Mouse (Mus musculus) forebrain, embryonic 11.5 days (tissue): Measurements from ENCODE around the gene Elp4. TPM values are rescaled to one million over a fixed set of nuclear protein-coding genes. Genes with fewer than 3 reads are reported as not detected.

Experiments used
- ATAC-seq: fragments of 200-750 bp; cut with Nextera tagmentation; replicated peaks from 2 replicates; pipeline ENCODE4 v1.8.0; 2017; ENCODE audit warnings: moderate TSS enrichment; ENCODE audit not compliant: low FRiP score
- DNase-seq: peaks from one replicate; pipeline ENCODE4 v3.0.0-alpha.2; 2017; ENCODE audit warnings: low spot score
- H3K27ac ChIP-seq: fragments of 300-500 bp; sonication (generic); 2 replicates; pipeline ENCODE4 v1.5.1; 2014; ENCODE audit warnings: low read depth, low read length
- H3K27me3 ChIP-seq: fragments of 300-500 bp; sonication (generic); 2 replicates; pipeline ENCODE4 v1.6.1; 2014; ENCODE audit warnings: mild to moderate bottlenecking, low read length, mixed read lengths; ENCODE audit not compliant: control insufficient read depth, insufficient read depth
- H3K36me3 ChIP-seq: fragments of 300-500 bp; sonication (generic); 2 replicates; pipeline ENCODE4 v1.6.1; 2014; ENCODE audit warnings: mild to moderate bottlenecking, low read length, moderate library complexity, mixed read lengths; ENCODE audit not compliant: control insufficient read depth, insufficient read depth
- H3K4me1 ChIP-seq: fragments of 300-500 bp; sonication (generic); replicated peaks from 2 replicates; pipeline ENCODE4 v1.6.1; 2014; ENCODE audit warnings: low read length, mixed read lengths; ENCODE audit not compliant: control insufficient read depth, insufficient read depth
- H3K4me2 ChIP-seq: fragments of 300-500 bp; sonication (generic); 2 replicates; pipeline ENCODE4 v1.6.1; 2014; ENCODE audit warnings: low read depth, mild to moderate bottlenecking, low read length, moderate library complexity, mixed read lengths; ENCODE audit not compliant: severe bottlenecking
- H3K4me3 ChIP-seq: fragments of 300-500 bp; sonication (generic); 2 replicates; pipeline ENCODE4 v1.5.1; 2014; ENCODE audit warnings: low read depth, low read length
- H3K9ac ChIP-seq: fragments of 300-500 bp; sonication (generic); 2 replicates; pipeline ENCODE4 v1.6.1; 2014; ENCODE audit warnings: low read length
- H3K9me3 ChIP-seq: fragments of 300-500 bp; sonication (generic); 2 replicates; pipeline ENCODE4 v1.6.1; 2016; ENCODE audit warnings: low read length, mixed read lengths; ENCODE audit not compliant: control insufficient read depth
- WGBS: fragments of 180-500 bp; shearing (Covaris S2); extraction: QIAGEN DNeasy Blood & Tissue Kit; methylation state at CpG from one replicate; pipeline ENCODE4 v1.1.7; 2014; 5-methylcytosine and 5-hydroxymethylcytosine counted together
- polyA plus RNA-seq: library from polyadenylated mRNA; unstranded; fragments of >200 nt; fragmentation: Nextera tagmentation; extraction: Ambion mirVana; gene quantifications from 2 replicates; pipeline ENCODE4 v1.2.1, GENCODE M21; 2014

The Elp4 gene
- polyA plus RNA-seq, 1 experiment from 2014 or later, result 69.4 TPM

DNA sequence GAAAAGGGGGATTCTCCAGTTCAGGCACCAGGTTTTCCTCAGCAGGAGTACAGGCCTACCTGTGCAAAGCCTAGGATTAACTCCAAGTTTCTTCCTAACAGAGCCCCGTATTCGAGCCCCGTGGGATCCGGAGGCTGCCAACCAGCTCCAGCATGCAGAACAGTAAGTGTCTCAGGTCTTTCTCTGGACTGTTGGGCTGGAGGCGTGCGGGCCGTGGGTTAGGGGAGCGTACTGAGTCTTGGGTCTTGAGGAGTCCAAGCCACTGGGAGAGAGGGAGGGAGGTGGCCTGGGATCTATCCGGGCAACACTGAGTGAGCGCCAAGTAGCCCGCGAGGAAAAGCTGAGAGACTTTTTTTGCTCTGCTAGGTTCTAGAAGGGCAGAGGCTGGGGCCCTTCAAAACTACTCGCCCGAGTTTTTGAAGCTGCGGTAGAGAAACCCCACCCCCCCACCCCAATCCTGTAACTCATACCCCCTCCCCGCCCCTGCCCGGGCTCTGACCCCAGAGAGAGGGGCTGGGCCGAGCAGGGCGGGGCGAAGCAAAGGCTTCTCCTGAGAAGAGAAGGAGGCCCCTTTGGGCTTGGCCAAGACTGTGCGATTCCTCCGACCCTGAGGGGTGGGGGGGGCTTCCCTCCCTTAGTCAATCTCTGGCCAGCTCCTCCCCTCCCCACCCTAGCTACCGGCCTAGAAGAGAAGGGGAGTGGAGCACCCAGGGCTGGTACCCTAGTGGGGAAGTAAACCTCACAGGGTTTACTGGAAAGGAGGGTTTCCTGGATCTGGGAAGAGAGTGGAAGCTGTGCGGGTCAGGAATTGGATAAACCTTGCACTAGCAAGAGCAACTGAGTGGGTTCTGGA, 224.0 kb downstream of the Elp4 start:
- H3K4me3 ChIP-seq, result peak overlapping the region; percentile 84
- H3K36me3 ChIP-seq, result peaks cover 4% of the 10 kb centered on the region
- peak overlapping the region; percentile 93 for H3K4me2 ChIP-seq
- H3K4me1 ChIP-seq, result peaks cover 19% of the 10 kb centered on the region
- DNase-seq (peak; percentile 84), ATAC-seq (peak; percentile 87)
- H3K27me3 ChIP-seq, result peaks cover 14% of the 10 kb centered on the region
- peak overlapping the region; percentile 98 for H3K9ac ChIP-seq
- WGBS, result 1% methylated on average over 23 of the region's 24 CpGs
- H3K27ac ChIP-seq, result peak overlapping the region; percentile 86
- no peaks in the 10 kb centered on the region for H3K9me3 ChIP-seq

DNA sequence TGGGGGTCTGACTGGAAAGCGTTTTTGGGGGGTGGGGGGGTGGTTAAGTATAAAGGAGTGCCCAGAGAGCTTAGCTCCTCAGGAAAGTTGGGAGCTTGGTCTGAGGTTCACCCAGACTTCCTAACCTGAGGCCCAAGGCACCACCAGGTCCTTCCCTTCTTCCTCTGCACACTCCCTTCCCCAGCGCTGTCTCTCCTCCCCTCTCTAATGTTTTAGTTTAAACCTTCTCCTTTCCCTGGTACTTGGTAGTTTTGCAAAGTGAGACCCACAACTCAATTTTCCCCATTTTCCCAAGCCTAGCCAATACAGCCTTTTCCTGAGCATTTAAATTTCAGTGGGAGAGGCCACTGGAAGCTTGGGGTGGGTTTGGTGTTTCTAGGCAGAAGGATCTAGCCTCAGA, 225.0 kb downstream of the Elp4 start:
- peaks cover 8% of the 10 kb centered on the region; the same call in 1 of the 2 replicates for H3K27me3 ChIP-seq
- H3K27ac ChIP-seq, result peak overlapping the region; percentile 86
- H3K4me3 ChIP-seq, result peak overlapping the region; percentile 84
- peaks cover 22% of the 10 kb centered on the region for H3K4me1 ChIP-seq
- ATAC-seq, result no peak
- H3K9me3 ChIP-seq, result no peaks in the 10 kb centered on the region
- H3K36me3 ChIP-seq, result no peaks in the 10 kb centered on the region
- peak; percentile 52 for DNase-seq
- WGBS, result 0% methylated on average over 2 of the region's 2 CpGs
- peak overlapping the region; percentile 93 for H3K4me2 ChIP-seq
- H3K9ac ChIP-seq, result peak overlapping the region; percentile 98

DNA sequence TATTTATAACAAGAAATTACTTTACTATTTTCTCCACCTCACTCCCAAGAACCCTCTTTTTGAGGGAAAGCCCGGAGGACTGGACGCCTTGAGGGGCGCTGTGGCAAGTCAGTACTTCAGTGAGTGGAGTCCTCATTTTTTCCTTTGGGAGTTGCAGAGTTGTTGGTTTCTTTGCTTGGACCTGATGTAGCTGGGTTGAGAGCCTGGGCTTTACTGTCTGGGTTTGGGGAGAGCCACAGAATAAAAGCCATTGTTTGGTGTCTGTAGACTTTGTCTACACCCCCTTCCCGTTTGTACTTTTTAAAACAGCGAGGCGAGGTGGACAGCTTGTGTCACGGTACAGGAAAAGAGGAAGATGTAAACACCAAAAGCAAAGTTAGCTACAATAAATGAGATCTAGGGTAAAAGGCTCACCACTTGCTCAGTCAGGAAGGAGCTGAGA, 225.5 kb downstream of the Elp4 start:
- Histone ChIP-seq H3K9ac (peak overlapping the region; percentile 98), H3K9me3 (no peaks in the 10 kb centered on the region), H3K27ac (peak overlapping the region; percentile 86), H3K4me1 (peaks cover 26% of the 10 kb centered on the region), H3K27me3 (peaks cover 8% of the 10 kb centered on the region; the same call in 1 of the 2 replicates), H3K4me3 (peak overlapping the region; percentile 84), H3K4me2 (peak overlapping the region; percentile 93), H3K36me3 (no peaks in the 10 kb centered on the region)
- DNase-seq (peak; percentile 53), ATAC-seq (no peak)
- under 1% methylated on average over 7 of the region's 7 CpGs for WGBS

DNA sequence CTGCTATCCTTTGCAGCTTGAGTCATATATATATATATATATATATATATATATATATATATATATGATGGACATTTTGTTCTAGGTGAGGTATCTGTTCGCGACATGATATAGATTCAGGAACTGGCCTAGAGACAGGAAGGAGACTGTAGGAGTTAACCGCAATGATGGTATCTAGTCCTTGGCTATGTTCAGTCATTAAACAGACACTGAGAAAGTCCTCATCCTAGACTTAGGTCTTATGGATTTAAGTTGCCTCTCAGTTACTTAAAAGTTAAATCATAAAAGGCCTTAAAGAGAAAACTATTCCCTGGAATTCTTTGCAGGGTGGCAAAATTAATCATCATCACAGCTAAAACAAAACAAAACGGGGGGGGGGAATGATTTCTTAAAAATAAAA, 226.1 kb downstream of the Elp4 start:
- Histone ChIP-seq H3K4me2 (peak overlapping the region; percentile 93), H3K4me1 (peaks cover 28% of the 10 kb centered on the region), H3K27me3 (peaks cover 12% of the 10 kb centered on the region), H3K4me3 (peak overlapping the region; percentile 84), H3K36me3 (no peaks in the 10 kb centered on the region), H3K9me3 (no peaks in the 10 kb centered on the region), H3K9ac (peak overlapping the region; percentile 98), H3K27ac (peak overlapping the region; percentile 95; the same call in 1 of the 2 replicates)
- ATAC-seq, result no peak
- DNase-seq, result no peak
- WGBS, result 4% methylated on average over 4 of the region's 4 CpGs

DNA sequence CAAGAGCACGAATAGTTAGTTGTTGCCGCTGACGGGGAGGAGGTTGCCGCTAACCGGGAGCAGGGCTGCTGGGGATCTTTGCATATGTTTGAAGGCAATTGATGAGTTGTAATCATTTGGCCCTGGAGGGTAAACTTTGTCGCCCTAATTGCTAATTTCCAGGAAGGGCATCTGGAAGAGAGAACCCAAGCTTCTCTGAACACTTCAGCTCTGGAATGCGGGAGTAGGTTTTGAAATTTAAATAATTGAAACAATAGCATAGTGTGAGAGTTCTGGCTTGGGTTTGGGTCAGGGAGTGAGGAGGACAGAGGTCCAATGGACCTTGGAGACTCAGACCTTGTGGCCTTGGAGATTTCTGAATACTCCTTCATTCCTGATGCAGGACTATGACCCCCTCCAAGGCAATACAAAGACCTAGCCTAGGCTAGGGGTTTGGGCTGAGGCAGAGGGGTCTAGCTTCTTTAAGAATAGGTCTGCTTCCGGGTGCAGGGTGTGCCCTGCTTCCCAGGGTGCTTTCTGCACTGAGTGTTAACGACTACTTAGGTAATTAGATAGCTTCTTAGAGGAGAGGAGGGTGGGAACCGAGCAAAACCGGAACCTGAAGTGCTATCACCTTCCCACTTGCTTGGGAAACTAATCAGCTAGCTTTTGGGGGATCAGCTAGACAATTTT, 226.8 kb downstream of the Elp4 start:
- Histone ChIP-seq H3K27me3 (peaks cover 15% of the 10 kb centered on the region), H3K9ac (peak overlapping the region; percentile 98), H3K4me1 (peaks cover 23% of the 10 kb centered on the region), H3K4me2 (peak overlapping the region; percentile 93), H3K9me3 (no peaks in the 10 kb centered on the region), H3K36me3 (no peaks in the 10 kb centered on the region), H3K4me3 (peak overlapping the region; percentile 84), H3K27ac (peak overlapping the region; percentile 95)
- ATAC-seq, result no peak
- WGBS, result 2% methylated on average over 11 of the region's 11 CpGs
- peak; percentile 56 for DNase-seq

DNA sequence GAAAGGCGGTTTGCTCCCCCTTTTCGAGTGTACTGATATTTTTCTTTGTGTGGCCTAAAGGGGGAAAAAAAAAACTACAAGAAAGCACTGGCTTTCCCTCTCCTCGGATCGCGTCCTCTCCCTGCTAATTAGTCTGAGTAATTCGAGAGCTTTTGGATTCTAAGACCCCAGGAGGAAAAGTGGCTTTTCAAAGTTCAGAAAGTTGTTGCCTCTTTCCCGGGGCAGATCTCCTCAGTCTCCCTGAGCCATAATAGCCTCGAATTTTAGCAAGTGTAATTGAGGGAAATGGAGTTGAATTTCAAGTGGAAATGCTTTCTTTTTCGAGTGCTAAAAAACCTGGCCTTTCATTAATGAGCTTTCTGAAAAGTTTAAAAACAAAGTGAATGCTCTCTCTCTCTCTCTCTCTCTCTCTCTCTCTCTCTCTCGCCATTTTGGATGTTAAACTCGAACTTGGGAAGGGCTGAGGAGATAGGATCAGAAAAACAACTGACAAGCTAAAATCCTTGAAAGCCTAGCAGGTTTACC, 227.4 kb downstream of the Elp4 start:
- DNase-seq (no peak), ATAC-seq (no peak)
- H3K27me3 ChIP-seq, result peaks cover 15% of the 10 kb centered on the region
- H3K9ac ChIP-seq, result peak overlapping the region; percentile 98
- H3K4me1 ChIP-seq, result peaks cover 23% of the 10 kb centered on the region
- H3K4me3 ChIP-seq, result peak overlapping the region; percentile 84
- H3K27ac ChIP-seq, result peak overlapping the region; percentile 95
- no peaks in the 10 kb centered on the region for H3K9me3 ChIP-seq
- H3K36me3 ChIP-seq, result no peaks in the 10 kb centered on the region
- H3K4me2 ChIP-seq, result peak overlapping the region; percentile 93
- 0% methylated on average over 11 of the region's 11 CpGs for WGBS

DNA sequence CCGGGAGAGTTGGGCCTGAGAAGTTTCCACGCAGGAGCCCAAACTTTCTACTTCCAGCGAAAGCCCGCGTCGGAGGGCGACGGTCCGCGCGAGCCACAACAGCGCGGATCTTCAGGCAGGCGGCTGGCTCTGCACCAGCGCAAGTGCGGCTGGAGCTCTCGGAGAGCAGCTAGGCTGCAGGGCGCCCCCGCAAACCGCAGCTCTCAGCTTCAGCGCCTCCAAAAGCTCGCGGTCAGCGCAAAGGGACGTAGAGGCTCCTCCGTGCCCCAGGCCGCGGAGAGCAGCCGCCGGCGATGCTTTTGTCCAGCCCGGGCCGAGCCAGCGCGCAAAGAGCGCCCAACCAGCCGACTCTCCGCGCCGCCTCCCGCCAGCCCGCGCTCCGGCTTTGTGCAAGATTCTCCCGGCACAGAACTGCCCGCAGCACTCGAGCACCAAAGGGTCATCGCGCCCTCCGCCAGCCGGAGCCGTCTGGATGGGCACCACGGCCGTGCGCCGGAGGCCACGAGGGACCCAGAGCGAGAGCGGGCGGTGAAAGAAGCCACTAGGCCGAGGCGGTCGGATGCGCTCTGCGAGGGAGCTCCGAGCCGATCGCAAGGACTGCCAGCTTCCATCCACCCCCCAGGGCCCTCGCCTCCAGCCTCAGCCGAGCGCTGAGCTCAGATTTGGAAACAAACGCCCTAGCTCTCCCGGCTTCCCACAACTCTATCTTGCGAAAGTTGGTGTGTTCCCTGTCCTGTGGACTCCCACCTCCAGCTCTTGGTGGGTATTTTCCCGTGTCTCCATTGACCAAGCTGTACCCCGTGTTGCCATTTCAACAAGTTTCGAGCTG, 228.1 kb downstream of the Elp4 start:
- DNase-seq (peak; percentile 81), ATAC-seq (no peak)
- Histone ChIP-seq H3K36me3 (no peaks in the 10 kb centered on the region), H3K9ac (peak overlapping the region; percentile 98), H3K27me3 (peaks cover 15% of the 10 kb centered on the region), H3K4me2 (peak overlapping the region; percentile 93), H3K4me1 (peaks cover 23% of the 10 kb centered on the region), H3K9me3 (no peaks in the 10 kb centered on the region), H3K27ac (peak overlapping the region; percentile 95), H3K4me3 (peak overlapping the region; percentile 84)
- under 1% methylated on average over 75 of the region's 77 CpGs for whole genome bisulfite sequencing

DNA sequence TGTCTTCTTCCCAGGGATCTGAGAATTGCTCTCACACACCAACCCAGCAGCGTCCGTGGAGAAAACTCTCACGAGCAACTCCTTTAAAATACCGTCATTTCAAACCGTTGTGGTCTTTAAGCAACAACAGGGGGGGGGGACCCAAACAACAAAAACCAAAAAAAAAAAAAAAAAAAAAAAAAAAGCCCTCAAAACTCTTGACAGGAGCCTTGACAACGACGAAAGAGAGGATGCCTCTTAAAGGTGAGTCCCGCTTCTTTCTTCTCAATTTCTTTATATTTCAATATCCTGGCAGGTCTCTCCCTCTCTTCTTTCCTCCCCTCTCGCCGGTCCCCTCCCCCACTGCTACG, 228.7 kb downstream of the Elp4 start:
- peaks cover 23% of the 10 kb centered on the region for H3K4me1 ChIP-seq
- no peaks in the 10 kb centered on the region for H3K9me3 ChIP-seq
- no peaks in the 10 kb centered on the region for H3K36me3 ChIP-seq
- peak overlapping the region; percentile 93 for H3K4me2 ChIP-seq
- under 1% methylated on average over 11 of the region's 11 CpGs for WGBS
- H3K4me3 ChIP-seq, result peak overlapping the region; percentile 84
- peak overlapping the region; percentile 95 for H3K27ac ChIP-seq
- ATAC-seq (no peak), DNase-seq (no peak)
- H3K27me3 ChIP-seq, result peaks cover 12% of the 10 kb centered on the region
- H3K9ac ChIP-seq, result peak overlapping the region; percentile 98
